Mouse (Mus musculus) brain, adult 2 months (tissue): ENCODE measurements at regions not wholly inside any gene's neighbourhood (a gene's known extent, or its start where the extent isn't known, plus 50 kb on each side); places are given as distances from the start of the nearest gene placed in this dataset.
A peak's percentile ranks its signal among the peaks of the same experiment; 100 is the strongest.

Experiments
- DNase-seq: peaks from one replicate; pipeline ENCODE4 v3.0.0; 2011; ENCODE audit warnings: low read depth, low spot score

- DNase-seq, result no peak
Observed at GRCm38 (mm10) chr3:119653007-119653565, 131.2 kb downstream of the Ptbp2 start.

- no peak for DNase-seq
Observed at GRCm38 (mm10) chr3:119638633-119639032, 145.6 kb downstream of the Ptbp2 start.

GRCm38 (mm10) chr3:119635641-119636040 lies 148.6 kb downstream of the Ptbp2 start:
- DNase-seq, result peak; percentile 2

- DNase-seq, result peak; percentile 6
Observed at GRCm38 (mm10) chr3:119633516-119633915, 150.8 kb downstream of the Ptbp2 start.

GRCm38 (mm10) chr3:119606116-119606515 lies 178.2 kb downstream of the Ptbp2 start:
- DNase-seq, result peak; percentile 14

GRCm38 (mm10) chr3:119588872-119589416 lies 195.3 kb downstream of the Ptbp2 start:
- DNase-seq, result peak; percentile 4

GRCm38 (mm10) chr3:119587971-119588370 lies 196.3 kb downstream of the Ptbp2 start:
- no peak for DNase-seq

- no peak for DNase-seq
Observed at GRCm38 (mm10) chr3:119575516-119575915, 208.8 kb downstream of the Ptbp2 start.

GRCm38 (mm10) chr3:119537884-119538283 lies 246.4 kb downstream of the Ptbp2 start:
- no peak for DNase-seq

GRCm38 (mm10) chr3:119524510-119525123 lies 259.6 kb downstream of the Ptbp2 start:
- DNase-seq, result no peak

- DNase-seq, result no peak
Observed at GRCm38 (mm10) chr3:119512596-119512995, 271.7 kb downstream of the Ptbp2 start.

- DNase-seq, result no peak
Observed at GRCm38 (mm10) chr3:119509132-119509531, 275.1 kb downstream of the Ptbp2 start.

GRCm38 (mm10) chr3:119503471-119503972 lies 280.7 kb downstream of the Ptbp2 start:
- DNase-seq, result no peak

GRCm38 (mm10) chr3:119498711-119499110 lies 285.6 kb downstream of the Ptbp2 start:
- peak; percentile 93 for DNase-seq

- no peak for DNase-seq
Observed at GRCm38 (mm10) chr3:119497880-119498279, 286.4 kb downstream of the Ptbp2 start.

GRCm38 (mm10) chr3:119494580-119494979 lies 289.7 kb downstream of the Ptbp2 start:
- no peak for DNase-seq

GRCm38 (mm10) chr3:119492627-119493026 lies 291.6 kb downstream of the Ptbp2 start:
- peak; percentile 45 for DNase-seq

GRCm38 (mm10) chr3:119489336-119489735 lies 294.9 kb downstream of the Ptbp2 start:
- DNase-seq, result peak; percentile 24
